10 mouse cellular contexts compared by ENCODE assay signal in the genomic region with DNA sequence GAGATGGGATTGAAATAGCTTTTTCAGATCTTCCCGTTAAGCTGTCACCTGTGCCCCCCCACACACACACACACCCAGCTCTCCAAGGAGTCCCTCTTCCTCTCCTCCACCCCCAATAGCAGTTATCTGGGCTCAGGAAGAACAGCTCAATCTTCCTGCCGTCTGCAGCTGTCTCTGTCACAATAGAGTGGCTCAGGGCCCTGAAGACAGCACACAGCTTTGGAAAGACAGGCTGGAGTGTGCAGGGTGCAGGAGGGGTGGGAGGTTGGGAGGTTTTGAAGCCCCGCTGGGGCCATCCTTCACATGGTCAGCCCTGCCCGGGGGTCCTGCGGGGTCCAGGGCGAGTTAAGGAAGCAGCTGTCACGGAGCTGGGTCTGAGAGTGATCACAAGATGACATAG.
DNase-seq lines count a peak whose midpoint lies in the region; ATAC-seq and TF ChIP-seq lines count a peak whose summit lies in the region.
"Had no signal": no experiment of that assay in that cellular context is flagged by ENCODE, and none has a peak within 500 bp of the region (broad histone marks: within the 10 kb centered on the region; RNA-seq: fewer than 3 reads in every experiment).

No protein-coding gene starts in this region.

- peak overlapping the region; percentile 4; the same call in 1 of the 2 replicates for H3K9ac ChIP-seq in heart, embryonic 16.5 days (ENCODE audit: low read length)
- H3K9ac ChIP-seq in forebrain, embryonic 13.5 days: peak overlapping the region; percentile 3; the same call in 1 of the 2 replicates
- no peak overlapping the region; the same call in 1 of the 2 replicates for H3K9ac ChIP-seq in midbrain, embryonic 11.5 days (ENCODE audit: low read length)

- H3K4me3 ChIP-seq in heart, embryonic 16.5 days (ENCODE audit: low read length): no peak overlapping the region
- no peak overlapping the region for H3K4me3 ChIP-seq in forebrain, embryonic 13.5 days
- no peak overlapping the region for H3K4me3 ChIP-seq in midbrain, embryonic 11.5 days (ENCODE audit: low read depth, low read length)
- H3K4me3 ChIP-seq in left cerebral cortex, adult 2 months: no peak overlapping the region

- intact Hi-C loops in left cerebral cortex, adult 2 months (cut with DNase I): no loop called here

- TF ChIP-seq CTCF in left cerebral cortex, adult 2 months (IDR thresholded peaks at IDR 0.05): no peak

- DNase-seq in heart, adult 9 months (ENCODE audit: low spot score in 2 of 2): no peak
- peak; percentile 58 for DNase-seq in brain, adult 2 months (ENCODE audit: low read depth, low spot score)
- no peak for DNase-seq in midbrain, embryonic 11.5 days (ENCODE audit: low spot score, missing footprints)
- no peak for DNase-seq in left cerebral cortex, adult 2 months (ENCODE audit: extremely low spot score in 1 of 2, low spot score in 2 of 2)
- no peak for DNase-seq in cerebellum, postnatal 10 days
- DNase-seq in lung, postnatal 36 days: no peak
- DNase-seq: lung, postnatal 10 days; thymus, postnatal 14 days had no signal

- 0 out of 2 replicates have a peak, but pooled peaks cover 3% of the 10 kb centered on the region for H3K9me3 ChIP-seq in heart, embryonic 16.5 days (replicated peaks; ENCODE audit: control insufficient read depth, low read length)
- no peaks in the 10 kb centered on the region; the same call in 1 of the 2 replicates for H3K9me3 ChIP-seq in forebrain, embryonic 13.5 days (replicated peaks)
- H3K9me3 ChIP-seq in midbrain, embryonic 11.5 days (ENCODE audit: control insufficient read depth, low read length): no peaks in the 10 kb centered on the region

- H3K4me1 ChIP-seq in heart, embryonic 16.5 days (ENCODE audit: control insufficient read depth, insufficient read depth, low read length): peaks cover 28% of the 10 kb centered on the region
- H3K4me1 ChIP-seq in forebrain, embryonic 13.5 days: peaks cover 37% of the 10 kb centered on the region
- H3K4me1 ChIP-seq in midbrain, embryonic 11.5 days (ENCODE audit: control insufficient read depth, insufficient read depth, low read length): peaks cover 15% of the 10 kb centered on the region

- no peak; the same call in 1 of the 2 replicates for ATAC-seq in heart, embryonic 16.5 days (replicated peaks; ENCODE audit: extremely low read depth, insufficient read depth, low FRiP score)
- peak; percentile 50; the same call in 1 of the 2 replicates for ATAC-seq in forebrain, embryonic 13.5 days
- peak; percentile 26; the same call in 1 of the 2 replicates for ATAC-seq in midbrain, embryonic 11.5 days (ENCODE audit: low FRiP score)

- H3K4me2 ChIP-seq in heart, embryonic 16.5 days (ENCODE audit: low read depth, low read length): no peak overlapping the region
- H3K4me2 ChIP-seq in forebrain, embryonic 13.5 days: no peak overlapping the region
- peak overlapping the region; percentile 44 for H3K4me2 ChIP-seq in midbrain, embryonic 11.5 days

- 27% methylated on average over 7 of the region's 7 CpGs for WGBS in heart, embryonic 16.5 days
- WGBS in forebrain, embryonic 13.5 days: 9% methylated on average over 7 of the region's 7 CpGs
- 2% methylated on average over 7 of the region's 7 CpGs for WGBS in midbrain, embryonic 11.5 days

- H3K36me3 ChIP-seq in heart, embryonic 16.5 days (ENCODE audit: control insufficient read depth, insufficient read depth): no peaks in the 10 kb centered on the region
- H3K36me3 ChIP-seq in forebrain, embryonic 13.5 days (ENCODE audit: poor library complexity, severe bottlenecking): no peaks in the 10 kb centered on the region
- no peaks in the 10 kb centered on the region for H3K36me3 ChIP-seq in midbrain, embryonic 11.5 days (ENCODE audit: control insufficient read depth, insufficient read depth, low read length)

- H3K27me3 ChIP-seq in heart, embryonic 16.5 days (ENCODE audit: control insufficient read depth, insufficient read depth, low read length): no peaks in the 10 kb centered on the region
- H3K27me3 ChIP-seq in forebrain, embryonic 13.5 days: peaks cover 8% of the 10 kb centered on the region
- H3K27me3 ChIP-seq in midbrain, embryonic 11.5 days (ENCODE audit: control insufficient read depth, insufficient read depth, low read length): no peaks in the 10 kb centered on the region

- H3K27ac ChIP-seq in heart, embryonic 16.5 days (ENCODE audit: low read length): no peak overlapping the region
- H3K27ac ChIP-seq in forebrain, embryonic 13.5 days: no peak overlapping the region
- H3K27ac ChIP-seq in midbrain, embryonic 11.5 days (ENCODE audit: low read depth, low read length): no peak overlapping the region
- no peak overlapping the region for H3K27ac ChIP-seq in left cerebral cortex, adult 2 months
